Mouse (Mus musculus): ENCODE data around the gene Rhox8. TPM values are rescaled to one million over a fixed set of nuclear protein-coding genes. Genes with fewer than 3 reads are reported as not detected.
"Not testable (repeated sequence)": the region's sequence is repeated elsewhere in the genome, so short reads cannot be mapped to it uniquely, and the experiment has no call there.

Gene Rhox8
- polyA plus RNA-seq (2017; shearing (Covaris generic)), result under 1 TPM in 1 of 2 experiments, not detected in 1; 0.46 TPM

DNA sequence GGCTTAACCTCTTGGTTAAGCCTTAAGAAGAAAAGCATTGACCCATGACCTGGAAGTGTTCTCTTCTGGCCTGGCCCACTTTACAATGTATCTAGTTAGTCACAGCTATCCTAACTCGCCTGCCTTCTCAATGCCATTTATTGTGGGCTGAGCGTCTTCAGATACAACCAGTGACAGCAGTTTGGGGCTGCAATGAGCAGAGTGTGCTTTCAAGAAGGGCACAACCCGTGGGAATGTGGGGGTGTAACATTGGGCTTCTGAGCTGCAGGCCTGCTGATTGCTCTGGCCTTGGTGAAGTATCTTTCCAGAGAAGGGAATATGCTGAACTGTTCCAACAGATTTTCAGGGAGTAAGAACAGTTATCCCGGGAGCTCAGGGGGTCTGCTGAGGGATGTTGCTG lies at the start of gene Rhox8:
Gene Rhox8, minus strand, starts transcription at position 101 of the 400 bp plus-strand sequence.
- no peak for ATAC-seq

DNA sequence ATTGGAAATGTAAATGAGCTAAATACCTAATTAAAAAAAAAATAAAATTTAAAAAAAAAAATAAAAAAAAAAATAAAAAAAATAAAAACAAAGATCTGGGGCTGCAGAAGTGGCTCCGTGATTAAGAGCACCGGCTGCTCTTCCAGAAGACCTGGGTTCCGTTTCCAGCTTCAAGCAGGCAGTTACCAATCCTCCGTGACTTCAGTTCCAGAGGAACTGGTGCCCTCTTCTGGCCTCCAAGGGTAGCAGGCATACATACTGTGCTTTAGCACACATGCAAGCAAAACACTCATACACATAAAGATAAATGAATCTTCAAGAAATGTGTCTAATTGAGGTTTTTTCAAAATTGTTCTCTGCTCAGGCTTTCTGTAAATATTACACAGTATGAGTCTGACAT lies 37.6 kb upstream of the Rhox8 start:
- ATAC-seq, result no peak

GRCm38 (mm10) chrX:37908581-37908980 lies 29.8 kb upstream of the Rhox8 start:
- ATAC-seq, result no peak

- no peak for ATAC-seq
These were observed 25.0 kb upstream of the Rhox8 start for GRCm38 (mm10) chrX:37903727-37904126.

DNA sequence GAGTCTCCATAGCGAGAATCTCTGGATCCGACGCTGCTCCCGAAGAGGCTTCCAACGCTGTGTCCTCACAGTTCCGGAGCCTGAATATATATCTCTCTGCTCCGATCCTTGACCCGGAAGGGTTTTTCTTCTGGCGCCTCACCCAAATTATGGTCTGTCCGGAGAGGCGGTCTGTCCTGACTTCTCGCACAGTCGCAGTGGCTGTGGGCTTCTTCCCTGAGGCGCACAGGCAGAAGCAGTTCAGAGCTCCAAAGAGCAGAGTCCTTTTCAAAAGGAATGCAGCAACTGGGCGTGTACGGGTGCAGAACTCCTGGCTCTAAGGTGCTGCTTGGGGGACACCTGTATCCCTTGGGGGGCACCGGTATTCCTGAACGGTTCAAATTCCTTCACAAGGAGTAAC lies 22.9 kb upstream of the Rhox8 start, which contains the start of gene Rhox9:
Gene Rhox9, minus strand, starts transcription at position 101 of the 400 bp plus-strand sequence.
- not testable (repeated sequence) for ATAC-seq

DNA sequence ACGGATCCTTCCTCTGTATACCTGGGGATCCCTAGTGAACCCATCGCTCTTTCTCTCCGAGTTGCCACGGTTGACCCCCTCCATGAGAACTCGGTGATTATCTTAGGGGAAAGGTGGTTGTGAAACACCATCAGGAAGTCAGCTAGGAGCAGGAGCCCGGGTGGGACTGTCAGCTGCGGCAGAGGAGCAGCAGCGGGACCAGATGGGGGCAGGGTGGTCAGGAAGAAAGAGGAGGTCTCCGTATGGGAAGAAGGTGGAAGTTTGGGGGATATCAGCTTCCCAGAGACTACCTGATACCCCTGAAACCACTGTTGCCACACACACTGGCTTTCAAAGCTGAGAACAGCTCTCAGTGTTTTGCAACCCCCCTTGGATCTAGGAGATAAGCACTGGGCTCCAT lies 18.4 kb upstream of the Rhox8 start, which contains the start of gene Rhox7b:
Gene Rhox7b, minus strand, starts transcription at position 101 of the 400 bp plus-strand sequence.
- not testable (repeated sequence) for ATAC-seq

DNA sequence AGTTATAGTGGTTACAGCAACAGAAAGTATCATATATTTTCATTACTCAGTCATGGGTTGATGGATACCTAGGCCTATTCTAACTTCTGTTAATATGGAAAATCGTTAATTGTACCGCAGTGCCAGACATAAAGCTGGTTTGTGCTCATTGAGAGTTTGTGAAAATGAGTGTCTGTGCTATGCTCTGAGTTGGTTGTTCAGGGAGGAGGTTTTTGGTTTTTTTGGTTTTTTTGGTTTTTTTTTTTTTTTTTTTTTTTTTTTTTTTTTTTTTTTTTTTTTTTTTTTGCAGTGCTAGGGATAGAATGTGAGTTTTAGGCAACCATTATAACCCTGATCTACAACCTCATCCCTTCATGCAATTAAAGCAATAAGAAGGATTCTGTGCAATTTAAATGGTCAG lies 7.1 kb downstream of the Rhox8 start:
- ATAC-seq, result no peak

DNA sequence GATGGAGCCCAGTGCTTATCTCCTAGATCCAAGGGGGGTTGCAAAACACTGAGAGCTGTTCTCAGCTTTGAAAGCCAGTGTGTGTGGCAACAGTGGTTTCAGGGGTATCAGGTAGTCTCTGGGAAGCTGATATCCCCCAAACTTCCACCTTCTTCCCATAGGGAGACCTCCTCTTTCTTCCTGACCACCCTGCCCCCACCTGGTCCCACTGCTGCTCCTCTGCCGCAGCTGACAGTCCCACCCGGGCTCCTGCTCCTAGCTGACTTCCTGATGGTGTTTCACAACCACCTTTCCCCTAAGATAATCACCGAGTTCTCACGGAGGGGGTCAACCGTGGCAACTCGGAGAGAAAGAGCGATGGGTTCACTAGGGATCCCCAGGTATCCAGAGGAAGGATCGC lies 47.4 kb downstream of the Rhox8 start, which contains the start of gene Rhox7a:
Gene Rhox7a, plus strand, starts transcription at position 301 of the 400 bp plus-strand sequence.
- ATAC-seq, result not testable (repeated sequence)

- not testable (repeated sequence) for ATAC-seq
These were observed 52.1 kb downstream of the Rhox8 start, which contains the start of gene Rhox6 for GRCm38 (mm10) chrX:37826610-37827009. Gene Rhox6 (plus strand): TSS chrX:37826910.

Other genes with a start within 250 kb of the Rhox8 start
- gene Rhox2g, start 235.5 kb downstream of the Rhox8 start, polyA plus RNA-seq (2017; shearing (Covaris generic)), result not detected
- not detected for gene Rhox4g, start 227.6 kb downstream of the Rhox8 start, polyA plus RNA-seq (2017; shearing (Covaris generic))
- not detected for gene Rhox3h, start 210.2 kb downstream of the Rhox8 start, polyA plus RNA-seq (2017; shearing (Covaris generic))
- not detected for gene Rhox2h, start 205.7 kb downstream of the Rhox8 start, polyA plus RNA-seq (2017; shearing (Covaris generic))
- gene Rhox5, start 74.1 kb downstream of the Rhox8 start, polyA plus RNA-seq (2017; shearing (Covaris generic)), result not detected
- not detected for gene Rhox6, start 52.0 kb downstream of the Rhox8 start, polyA plus RNA-seq (2017; shearing (Covaris generic))
- not detected for gene Rhox7a, start 47.3 kb downstream of the Rhox8 start, polyA plus RNA-seq (2017; shearing (Covaris generic))
- not detected for gene Rhox7b, start 18.3 kb upstream of the Rhox8 start, polyA plus RNA-seq (2017; shearing (Covaris generic))
- gene Rhox9, start 22.8 kb upstream of the Rhox8 start, polyA plus RNA-seq (2017; shearing (Covaris generic)), result not detected
- under 1 TPM in 1 of 2 experiments, not detected in 1; 0.36 TPM for gene Btg1-ps1, start 139.9 kb upstream of the Rhox8 start, polyA plus RNA-seq (2017; shearing (Covaris generic))
- not detected for gene Btg1-ps2, start 164.2 kb upstream of the Rhox8 start, polyA plus RNA-seq (2017; shearing (Covaris generic))
- gene Rhox10, start 187.5 kb upstream of the Rhox8 start, polyA plus RNA-seq (2017; shearing (Covaris generic)), result not detected
- gene Rhox11, start 206.2 kb upstream of the Rhox8 start, polyA plus RNA-seq (2017; shearing (Covaris generic)), result not detected
- not detected for gene Rhox12, start 232.0 kb upstream of the Rhox8 start, polyA plus RNA-seq (2017; shearing (Covaris generic))
- gene Rhox13, start 242.3 kb upstream of the Rhox8 start, polyA plus RNA-seq (2017; shearing (Covaris generic)), result not detected

Data from activated CD4-positive, CD25-positive, alpha-beta regulatory T cell, adult 4 months (primary cell).